Mouse (Mus musculus): Measurements from ENCODE around the gene Mrpl2.

The Mrpl2 gene

DNA sequence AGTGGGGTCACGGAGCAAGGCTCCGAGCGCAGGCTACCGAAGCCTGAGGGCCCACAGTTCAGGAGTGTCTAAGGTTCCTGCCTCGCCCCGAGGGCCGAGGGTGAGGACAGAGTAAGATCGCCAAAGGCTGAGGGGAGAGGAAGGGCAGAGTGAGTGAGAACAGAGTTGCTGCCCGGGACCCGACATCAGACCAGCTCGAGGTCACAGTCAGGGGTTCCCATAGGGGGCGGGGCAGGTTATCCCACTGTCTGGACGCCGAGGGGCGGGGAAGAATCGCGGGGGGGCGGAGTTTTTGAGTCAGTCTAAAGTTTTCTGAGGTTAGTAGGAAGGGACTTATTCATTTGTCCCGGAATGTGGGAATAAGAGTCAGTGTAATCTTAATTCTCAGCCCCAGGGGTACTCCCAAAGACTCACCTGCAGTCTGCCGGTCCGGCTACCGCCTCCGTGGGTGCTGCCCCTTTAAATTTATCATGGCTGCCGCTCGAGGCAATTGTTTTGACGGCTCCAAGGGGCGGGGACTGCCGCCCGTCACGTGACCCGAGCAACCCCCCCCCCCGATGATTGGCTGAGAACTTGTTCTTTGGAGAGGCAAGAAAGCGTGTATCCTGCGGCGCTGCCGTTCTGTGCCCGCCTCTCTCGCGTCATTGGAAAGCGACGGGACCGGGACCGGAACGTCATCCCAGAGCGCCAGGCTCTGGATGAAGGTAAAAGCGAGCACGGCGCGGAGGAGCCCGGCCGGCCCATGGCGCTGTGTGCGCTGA lies at the start of gene Mrpl2, which contains the start of gene Klc4:
TSS of gene Mrpl2 (plus strand) at position 669 of the 761 bp plus-strand sequence.
TSS of gene Klc4 (minus strand) at position 462 of the 761 bp plus-strand sequence.
- peak; percentile 98 for DNase-seq (ENCODE audit: low spot score)

DNA sequence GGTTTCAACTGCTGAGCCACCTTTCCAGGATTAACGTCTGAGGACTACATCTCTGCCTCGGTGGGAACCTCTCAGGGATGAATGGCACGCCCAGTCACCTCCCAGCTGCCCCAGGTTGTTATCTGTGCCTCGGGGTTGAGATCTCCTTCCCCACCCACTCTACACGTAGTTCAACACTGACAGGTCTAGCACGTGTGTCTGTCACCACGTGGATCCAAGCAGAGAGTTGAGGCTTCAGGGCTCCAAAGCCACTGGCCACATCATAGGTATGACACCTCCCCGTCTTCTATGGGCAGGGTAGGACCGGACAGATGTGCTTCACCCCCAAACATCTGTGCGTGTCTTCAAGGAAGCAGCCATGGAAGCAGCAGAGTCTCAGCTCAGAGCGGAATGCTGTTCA lies 48.1 kb upstream of the Mrpl2 start:
- no peak for DNase-seq (ENCODE audit: low spot score)

DNA sequence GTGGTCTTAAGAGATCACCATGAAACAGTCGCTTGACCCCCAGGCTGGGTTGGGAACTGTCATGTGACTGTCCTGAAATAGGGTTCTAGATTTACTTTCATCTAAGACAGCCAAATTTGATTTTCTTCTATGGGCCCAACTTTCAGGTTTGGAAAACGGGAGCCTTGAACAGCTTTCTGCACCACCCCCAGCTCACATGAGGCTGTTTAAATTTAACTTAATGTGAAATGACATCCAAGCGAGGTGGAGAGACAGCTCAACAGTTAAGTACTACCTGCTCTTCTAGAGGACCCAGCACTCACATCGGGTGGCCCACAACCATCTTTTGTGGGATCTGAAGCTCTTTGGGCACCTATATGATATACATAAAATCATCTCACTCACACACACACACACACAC lies 47.1 kb upstream of the Mrpl2 start:
- no peak for DNase-seq (ENCODE audit: low spot score)

DNA sequence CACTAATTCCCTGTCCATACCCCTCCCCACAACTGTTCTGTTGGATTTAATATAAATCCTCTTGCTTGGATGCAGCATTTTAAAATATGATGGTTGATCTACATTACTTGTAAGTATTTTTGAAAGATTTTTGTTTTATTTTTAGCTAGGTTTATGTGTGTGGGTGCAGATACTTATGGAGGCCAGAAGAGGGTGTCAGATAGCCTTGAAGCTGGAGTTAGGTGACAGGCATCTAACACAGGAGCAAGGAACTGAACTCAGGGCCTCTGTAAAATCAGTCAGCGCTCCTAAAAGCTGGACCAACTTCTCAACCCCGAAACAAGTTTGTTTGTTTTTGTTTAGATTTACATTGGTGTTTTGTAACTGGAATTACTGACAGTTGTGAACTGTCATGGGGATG lies 45.5 kb upstream of the Mrpl2 start:
- DNase-seq (ENCODE audit: low spot score) = no peak

DNA sequence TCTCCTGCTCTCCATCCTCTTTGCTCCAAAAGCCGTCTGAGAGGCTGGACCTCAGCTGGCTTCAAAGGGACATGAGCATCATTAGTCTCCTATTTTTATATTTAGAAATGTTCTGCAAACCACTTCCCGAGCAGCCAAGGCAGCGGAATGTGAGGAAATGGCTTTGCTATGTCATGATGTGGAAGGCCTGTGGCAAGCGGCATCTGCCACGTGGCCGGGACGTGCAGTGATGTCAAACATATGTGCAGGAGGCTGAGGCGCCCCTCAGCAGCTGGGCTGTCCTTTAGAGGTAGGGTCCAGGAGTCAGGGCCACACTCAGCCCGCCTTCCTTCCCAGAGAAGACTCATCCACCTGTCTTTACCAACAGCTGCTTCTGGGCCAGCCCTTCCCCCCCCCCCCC lies 43.8 kb upstream of the Mrpl2 start:
- no peak for DNase-seq (ENCODE audit: low spot score)

DNA sequence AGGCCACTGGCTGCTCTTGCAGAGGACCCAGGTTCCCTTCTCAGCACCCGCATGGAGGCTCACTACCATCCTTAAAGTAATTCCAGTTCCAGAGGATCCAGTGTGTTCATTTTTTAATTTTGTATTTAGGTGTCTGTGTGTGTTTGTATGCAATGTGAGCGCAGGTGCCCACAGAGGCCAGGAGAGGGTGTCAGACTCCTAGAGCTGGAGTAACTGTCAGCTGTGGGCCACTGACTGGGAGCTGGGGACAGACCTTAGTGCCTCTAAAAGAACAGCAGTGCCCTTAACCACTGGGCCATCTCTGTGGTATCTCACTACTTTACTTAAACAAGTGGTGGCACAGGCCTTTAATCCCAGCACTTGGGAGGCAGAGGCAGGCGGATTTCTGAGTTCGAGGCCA lies 42.8 kb upstream of the Mrpl2 start:
- no peak for DNase-seq (ENCODE audit: low spot score)

DNA sequence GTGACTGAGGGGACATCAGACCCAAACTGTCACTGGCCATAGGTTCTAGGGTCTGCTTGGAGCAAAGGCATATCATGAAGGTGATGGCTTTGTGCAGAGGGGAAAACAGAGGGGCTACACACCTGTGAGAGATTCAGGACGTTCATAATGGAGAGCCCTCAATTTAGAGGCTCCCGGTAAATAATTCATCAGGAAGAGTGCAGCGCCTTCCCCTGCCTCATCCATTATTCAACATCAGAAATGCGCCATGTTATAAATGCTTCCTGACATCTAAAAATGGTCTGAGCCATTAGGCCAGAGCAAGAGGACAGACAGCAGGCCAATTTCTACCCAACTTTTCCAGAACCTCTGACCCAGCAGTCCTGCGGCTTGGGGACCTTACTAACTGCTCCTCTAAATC lies 40.9 kb upstream of the Mrpl2 start:
- no peak for DNase-seq (ENCODE audit: low spot score)

DNA sequence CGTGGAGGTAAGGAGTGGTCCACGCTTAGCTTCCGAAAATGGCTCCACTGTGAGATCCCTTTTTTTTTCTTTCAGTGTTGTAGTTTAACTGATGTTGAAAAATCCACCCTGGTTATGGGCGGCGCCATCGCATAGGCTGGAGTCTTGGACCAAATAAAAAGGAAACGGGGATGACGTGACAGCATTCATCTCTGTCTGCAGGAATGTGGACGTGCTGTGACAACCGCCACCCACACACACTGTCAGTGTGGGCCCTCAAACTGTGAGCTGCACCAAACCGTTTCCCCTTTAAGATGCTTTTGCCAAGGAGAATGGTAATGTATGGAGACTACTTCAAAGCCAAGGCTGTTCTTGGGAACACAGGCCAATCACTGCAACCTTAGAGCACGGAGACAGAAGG lies 40.0 kb upstream of the Mrpl2 start:
- DNase-seq (ENCODE audit: low spot score) = no peak

DNA sequence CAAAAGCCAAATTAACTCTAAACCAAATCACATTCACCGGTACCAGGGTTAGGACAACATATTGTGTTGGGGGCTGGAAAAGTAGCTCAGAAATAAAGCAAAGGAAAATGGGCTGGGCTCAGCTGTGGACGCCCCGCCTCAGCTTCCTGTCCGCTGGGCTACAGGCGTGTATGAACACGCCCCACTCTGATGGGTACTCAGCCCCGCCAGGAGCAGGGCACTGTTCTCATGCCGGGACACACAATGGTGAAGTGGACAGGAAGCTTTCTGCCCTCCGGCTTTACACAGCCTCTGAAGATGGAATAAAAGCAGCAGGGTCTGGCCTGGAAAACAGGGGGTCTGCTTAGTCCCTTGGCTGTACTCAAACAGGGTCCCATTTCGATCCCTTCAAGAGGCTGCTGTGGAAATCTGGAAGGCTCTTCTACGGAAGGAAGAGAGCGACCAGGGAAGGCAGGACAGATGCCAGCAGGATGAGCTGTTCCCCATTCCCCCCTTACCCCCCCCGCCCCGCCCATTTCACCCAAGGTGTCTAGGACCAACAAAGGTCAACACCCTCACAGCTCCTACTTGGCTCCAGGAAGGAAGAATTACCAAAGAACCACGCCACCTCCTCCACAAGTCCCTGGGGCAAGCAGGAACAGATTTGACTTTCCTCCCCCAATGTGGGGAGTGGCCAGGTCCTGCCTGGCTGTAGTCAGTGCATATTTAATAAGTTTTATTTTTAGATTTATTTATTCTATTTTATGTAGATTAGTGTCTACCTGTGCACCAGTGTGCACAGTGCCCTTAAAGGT lies 36.1 kb upstream of the Mrpl2 start:
- DNase-seq (ENCODE audit: low spot score) = no peak

DNA sequence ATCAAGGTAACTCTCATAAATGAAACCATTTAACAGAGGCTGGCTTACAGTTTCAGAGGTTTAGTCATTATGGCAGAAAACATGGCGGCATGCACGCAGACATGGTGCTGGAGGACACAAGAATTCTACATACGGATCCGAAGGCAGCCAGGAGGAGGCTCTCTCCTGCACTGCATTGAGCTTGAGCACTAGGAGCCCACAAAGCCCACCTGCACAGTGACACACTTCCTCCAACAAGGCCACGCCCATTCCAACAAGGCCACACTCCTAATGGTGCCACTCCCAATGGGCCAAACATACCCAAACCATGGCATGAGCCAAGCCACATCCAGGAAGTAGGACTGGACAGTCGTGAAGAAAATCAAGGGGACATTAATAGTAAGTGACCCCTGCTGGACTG lies 34.7 kb upstream of the Mrpl2 start:
- no peak for DNase-seq (ENCODE audit: low spot score)

DNA sequence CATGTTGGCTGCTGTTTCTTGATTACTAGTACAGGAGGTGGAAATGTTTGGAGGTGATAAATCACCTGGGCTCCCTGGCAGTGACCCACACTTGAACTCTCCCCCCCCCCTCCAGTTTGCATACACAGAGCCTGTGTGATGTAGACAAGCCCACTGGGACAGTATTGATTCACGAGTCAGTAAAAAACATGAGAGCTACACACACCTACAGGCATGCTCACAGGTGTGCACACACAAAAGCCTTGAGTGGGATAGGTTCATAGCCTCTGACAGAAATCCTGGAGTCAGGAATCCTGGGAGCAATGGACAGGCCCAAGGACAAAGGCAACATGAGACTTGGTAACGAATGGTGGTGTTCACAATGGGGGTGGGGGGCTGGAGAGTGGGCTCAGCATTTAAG lies 33.8 kb upstream of the Mrpl2 start:
- no peak for DNase-seq (ENCODE audit: low spot score)

DNA sequence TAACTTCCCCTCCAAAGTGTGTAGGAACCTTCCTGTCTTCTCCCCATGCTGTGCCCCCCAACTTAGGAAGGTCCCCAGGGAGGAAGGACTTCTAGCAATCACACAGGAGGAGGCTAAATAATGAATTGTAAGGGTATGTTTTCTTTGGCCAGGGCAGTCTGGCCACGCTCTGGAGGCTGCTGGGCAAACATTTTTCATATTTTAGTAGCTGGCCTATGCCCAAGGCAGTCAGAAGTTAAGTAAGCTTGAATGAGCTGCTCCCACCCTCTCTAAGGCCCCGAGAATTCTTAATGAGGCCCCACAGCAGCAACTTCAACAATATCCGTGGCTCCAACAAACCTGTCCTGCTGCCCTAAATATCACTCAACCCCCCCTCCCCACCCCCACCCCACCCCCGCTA lies 33.2 kb upstream of the Mrpl2 start:
- no peak for DNase-seq (ENCODE audit: low spot score)

DNA sequence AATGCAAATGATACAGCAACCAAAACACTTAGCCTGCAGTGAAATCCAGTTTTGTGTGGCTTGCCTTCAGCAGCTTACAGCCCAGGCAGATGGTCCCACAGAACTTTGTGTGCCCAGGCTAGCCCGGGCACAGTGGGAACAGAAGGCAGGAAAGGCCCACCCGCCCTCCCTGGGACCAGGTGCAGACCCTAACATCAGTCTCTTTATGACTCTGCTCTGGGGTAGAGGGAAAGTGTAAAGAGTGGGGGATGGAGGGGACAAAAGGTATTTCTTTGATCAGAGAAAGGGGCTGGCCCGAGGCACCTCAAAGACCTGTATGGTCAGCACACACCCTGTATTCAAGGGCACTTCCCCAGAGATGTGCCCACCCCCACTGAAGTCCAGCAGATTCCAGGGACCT lies 32.8 kb upstream of the Mrpl2 start:
- no peak for DNase-seq (ENCODE audit: low spot score)

DNA sequence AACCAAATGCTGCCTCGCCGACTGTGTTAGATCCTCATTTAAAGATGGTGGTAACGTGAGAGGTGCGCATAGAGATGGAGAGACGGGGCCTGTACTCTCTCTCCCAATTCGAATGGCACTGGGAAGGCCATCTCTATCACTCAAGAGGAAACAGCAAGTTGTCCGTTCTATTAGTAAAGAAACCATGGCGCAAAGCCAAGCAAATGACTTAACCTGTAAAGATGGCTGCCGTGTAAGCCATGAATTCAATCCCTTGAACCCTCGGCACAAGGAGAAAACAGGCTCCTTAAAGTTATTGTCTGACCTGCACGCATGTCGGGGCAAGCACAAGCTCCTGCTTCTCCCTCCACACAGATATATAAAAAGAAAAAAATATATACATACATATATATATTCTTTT lies 28.2 kb upstream of the Mrpl2 start:
- DNase-seq (ENCODE audit: low spot score) = no peak

DNA sequence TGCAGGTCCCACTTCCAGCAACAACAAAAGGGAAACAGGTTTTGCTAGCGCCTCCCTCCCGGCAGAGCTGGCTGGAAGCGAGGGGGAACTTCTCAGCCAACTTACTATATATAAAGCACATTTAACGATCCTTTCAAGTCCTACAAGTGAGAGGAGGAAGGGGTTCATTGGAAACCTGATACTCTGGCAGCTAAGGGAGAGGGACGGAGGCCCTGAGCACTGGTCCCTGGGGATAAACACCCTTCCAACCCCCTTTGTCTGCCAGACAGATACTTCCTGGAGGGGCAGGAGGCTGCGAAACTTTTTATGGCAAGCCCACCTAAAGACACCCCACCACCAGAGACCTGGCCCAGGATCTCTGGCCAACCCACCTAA lies 27.6 kb upstream of the Mrpl2 start:
- no peak for DNase-seq (ENCODE audit: low spot score)

DNA sequence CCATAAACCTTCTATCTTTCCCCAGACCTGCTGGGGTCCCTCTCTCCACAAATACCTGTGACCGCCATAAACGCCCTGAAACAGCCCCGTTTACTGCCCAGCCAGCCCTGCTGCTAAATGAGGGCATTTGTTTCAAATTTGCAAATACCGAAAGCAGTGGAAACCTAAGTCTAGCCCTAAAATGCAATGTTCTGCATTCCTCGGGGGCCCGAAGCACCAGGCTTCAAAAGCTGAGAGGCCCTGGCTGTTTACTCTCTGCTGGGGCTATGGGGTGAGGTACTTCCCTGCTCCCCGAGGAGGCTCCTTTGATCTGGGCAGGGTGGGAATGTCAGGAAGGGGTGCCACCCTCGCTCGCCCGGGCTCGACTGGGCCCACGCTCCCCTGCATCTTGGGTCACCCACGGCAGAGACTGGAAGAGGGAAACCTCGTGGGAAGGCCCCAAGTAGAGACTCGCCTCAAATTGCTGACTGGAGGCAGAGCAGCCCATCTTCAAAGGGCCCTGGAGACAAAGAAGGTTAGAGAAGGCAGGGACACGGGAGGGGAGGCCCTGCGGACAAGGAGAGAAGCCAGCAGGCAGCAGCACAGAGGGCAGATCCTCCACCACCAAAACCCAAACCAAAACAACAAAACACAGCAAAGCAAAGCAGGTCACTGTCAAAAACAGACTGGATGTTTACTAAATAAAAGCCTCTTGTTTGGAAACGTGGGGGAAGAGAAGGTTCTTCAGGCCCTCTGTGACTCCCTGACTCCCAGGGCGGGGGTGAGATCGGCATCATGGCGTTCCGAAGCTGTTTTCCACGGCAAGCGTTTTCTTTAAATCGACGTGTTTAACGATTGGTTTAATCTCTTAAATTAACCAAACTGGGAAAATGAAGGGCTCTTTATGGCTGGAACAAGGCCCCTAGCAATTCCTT lies 27.0 kb upstream of the Mrpl2 start:
- DNase-seq (ENCODE audit: low spot score) = peak; percentile 71

DNA sequence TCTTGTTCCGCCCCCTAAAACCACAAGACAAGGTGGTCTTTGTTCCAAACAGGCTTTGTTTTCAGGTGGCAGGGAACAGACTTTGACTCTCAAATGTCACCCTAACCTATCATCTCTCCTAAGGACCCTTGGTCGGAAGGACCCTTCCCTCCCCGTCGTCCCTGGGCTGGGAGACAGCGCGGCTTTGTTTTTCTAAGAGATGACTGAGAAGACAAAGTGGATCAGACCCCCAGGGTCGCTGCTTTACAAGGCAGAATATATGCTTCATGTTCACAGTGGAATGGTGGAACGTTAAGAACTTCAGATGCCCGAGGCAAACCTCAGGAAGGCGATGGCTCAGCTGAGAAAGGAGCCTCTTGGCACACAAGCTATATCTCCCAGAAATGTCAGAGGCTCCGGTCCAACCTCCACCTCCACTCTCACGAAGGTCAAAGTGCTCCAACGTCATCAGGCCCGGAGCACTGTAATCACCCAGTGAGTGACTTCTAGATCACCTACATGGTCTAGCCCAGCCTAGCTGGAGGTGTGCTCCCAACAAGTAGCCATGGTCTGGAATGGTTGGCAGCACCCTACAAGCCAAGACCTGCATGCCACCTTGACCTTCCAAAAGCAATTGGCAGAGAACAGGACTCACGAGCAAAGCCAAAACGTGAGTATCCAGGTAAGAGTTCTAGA lies 26.2 kb upstream of the Mrpl2 start:
- DNase-seq (ENCODE audit: low spot score) = peak; percentile 56

DNA sequence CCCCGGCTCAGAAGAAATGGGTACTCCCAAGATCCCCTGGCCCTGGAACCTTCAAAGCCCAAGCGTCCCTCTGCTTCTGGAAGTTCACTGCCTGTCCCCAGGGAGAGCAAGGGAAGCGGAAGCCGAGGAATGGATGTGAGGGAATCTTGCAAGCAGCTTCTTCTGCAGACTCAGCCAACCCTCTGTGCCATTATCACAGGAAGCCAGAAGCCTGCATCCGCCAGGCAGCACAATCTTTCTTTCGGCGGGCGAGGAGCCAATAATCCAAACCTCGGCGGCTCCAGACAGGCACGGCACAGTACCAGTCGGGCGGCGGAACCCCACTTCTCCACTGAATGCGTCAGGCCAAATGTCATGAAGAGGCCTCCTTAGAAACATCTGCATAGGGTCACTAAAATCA lies 24.7 kb upstream of the Mrpl2 start:
- no peak for DNase-seq (ENCODE audit: low spot score)

DNA sequence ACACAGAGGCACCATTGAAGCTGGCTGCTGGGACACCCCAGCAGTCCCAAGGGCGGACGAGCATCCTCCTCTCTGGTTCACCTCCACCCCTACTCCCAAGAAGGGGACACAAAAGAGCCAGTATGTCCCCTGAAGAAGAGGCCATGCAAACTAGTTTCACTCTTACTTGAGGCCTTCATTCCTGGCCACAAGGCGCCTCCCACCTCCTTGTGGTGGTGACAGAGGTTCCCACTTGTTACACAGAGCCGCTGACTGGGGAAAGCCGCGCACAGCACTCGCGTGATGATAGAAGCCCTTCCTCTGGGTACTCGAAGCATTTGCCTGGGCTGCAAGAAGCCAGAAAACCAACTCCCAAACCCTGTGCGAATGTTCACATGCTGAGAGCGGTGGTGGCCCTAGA lies 23.8 kb upstream of the Mrpl2 start:
- DNase-seq (ENCODE audit: low spot score) = no peak

DNA sequence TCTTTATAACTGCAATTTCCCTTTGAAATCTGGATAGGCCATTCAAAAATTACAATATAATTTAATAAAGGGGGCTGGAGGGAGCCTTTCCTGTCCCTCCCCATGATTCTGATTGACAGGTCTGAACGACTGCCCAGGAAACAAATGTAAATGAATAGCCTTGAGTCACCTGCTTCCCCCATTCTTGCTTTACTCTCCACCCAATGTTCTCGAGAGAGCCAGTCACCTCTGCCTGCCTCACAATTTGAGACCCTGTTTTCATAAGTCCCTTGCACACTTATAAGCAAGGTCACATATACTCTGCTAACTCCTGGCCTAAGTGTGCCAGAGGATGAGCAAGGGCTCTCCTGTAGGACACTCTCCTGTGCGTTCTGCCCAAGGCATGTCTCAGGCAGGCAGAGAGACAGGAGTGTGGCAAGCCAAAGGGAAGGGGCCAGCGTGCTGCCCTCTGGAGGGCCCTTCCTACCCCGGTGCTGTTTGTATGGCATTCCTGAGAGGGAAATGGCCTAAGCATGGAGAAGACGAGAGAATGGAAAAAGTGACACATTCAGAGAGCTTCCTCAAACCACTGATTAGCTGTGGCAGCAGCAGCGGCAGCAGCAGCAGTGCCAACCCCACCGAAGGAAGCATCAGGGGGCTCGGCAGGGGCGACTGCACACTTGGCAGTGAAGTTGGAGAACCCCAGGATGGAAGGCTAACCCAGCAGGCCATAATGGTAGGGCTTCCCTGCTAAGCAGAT lies 22.0 kb upstream of the Mrpl2 start:
- no peak for DNase-seq (ENCODE audit: low spot score)

DNA sequence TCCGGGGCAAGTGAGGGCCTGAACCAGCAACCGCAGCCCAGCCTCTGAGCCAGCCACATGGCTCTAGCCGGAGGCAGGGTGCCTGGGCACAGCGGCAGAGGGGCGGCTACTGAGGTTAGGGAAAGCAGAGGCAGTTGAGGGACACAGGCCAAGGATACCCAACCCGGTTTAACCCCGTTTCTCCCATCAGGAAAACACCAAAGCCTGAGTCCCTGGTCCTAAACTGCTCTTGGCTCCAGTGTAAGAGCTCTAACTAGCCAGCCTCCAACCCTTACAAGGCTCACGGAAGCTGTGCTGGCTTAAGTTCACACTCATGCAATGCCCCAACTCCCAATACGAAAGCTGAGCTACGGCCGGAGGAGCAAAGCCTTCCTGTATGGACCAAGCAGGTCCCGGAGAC lies 21.4 kb upstream of the Mrpl2 start:
- no peak for DNase-seq (ENCODE audit: low spot score)
